Mouse (Mus musculus) liver, embryonic 14.5 days (tissue): ENCODE data around the gene Tmem98.
A peak's percentile ranks its signal among the peaks of the same experiment; 100 is the strongest.

Experiments used
- CTCF ChIP-seq: IDR thresholded peaks from 2 replicates; pipeline ENCODE4 v1.5.1; 2016; ENCODE audit warnings: antibody characterized with exemption, low read depth, control low read depth
- EP300 ChIP-seq: IDR thresholded peaks from 2 replicates; pipeline ENCODE4 v1.6.1; 2016; ENCODE audit warnings: antibody characterized with exemption, low read depth

DNA sequence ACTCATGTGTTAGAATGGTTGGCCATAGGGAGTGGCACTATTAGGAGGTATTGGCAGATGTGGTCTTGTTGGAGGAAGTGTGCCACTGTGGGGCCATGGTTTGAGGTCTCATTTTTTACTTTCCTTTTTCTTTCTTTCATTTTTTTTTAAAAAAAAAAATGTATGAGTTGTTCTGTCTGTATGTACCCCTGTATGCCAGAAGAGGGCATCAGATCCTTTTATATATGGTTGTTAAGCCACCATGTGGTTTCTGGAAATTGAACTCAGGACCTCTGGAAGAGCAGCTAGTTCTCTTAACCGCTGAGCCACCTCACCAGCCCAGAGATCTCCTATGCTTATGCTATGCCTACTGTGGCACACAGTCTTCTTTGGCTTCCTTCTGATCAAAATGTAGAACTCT lies 28.7 kb downstream of the Tmem98 start:
- TF ChIP-seq CTCF = peak; percentile 26; the same call in 1 of the 2 replicates
- TF ChIP-seq EP300 = no peak
